Mouse (Mus musculus) megakaryocyte, embryonic 14.5 days (primary cell): ENCODE results near the gene Rora. TPM values are rescaled to one million over a fixed set of nuclear protein-coding genes. Genes with fewer than 3 reads are reported as not detected.

ENCODE experiments used
- H3K27me3 ChIP-seq: replicated peaks from 2 replicates; pipeline ENCODE3; 2012; ENCODE audit warnings: inconsistent platforms
- H3K36me3 ChIP-seq: replicated peaks from 2 replicates; pipeline ENCODE3; 2012; ENCODE audit warnings: low read length, inconsistent platforms, mixed read lengths
- H3K4me1 ChIP-seq: 2 replicates; pipeline ENCODE4 v1.6.1; 2012; ENCODE audit warnings: inconsistent platforms
- H3K4me3 ChIP-seq: replicated peaks from 2 replicates; pipeline ENCODE3; 2012; ENCODE audit warnings: moderate library complexity, mild to moderate bottlenecking, inconsistent platforms
- H3K9me3 ChIP-seq: 2 replicates; pipeline ENCODE4 v1.6.1; 2012; ENCODE audit warnings: inconsistent platforms
- FLI1 ChIP-seq: IDR thresholded peaks from 2 replicates; pipeline ENCODE4 v1.6.1; 2012; ENCODE audit warnings: low read length, inconsistent platforms, mixed read lengths
- GATA1 ChIP-seq: IDR thresholded peaks from 3 replicates; pipeline ENCODE4 v1.6.1; 2012; ENCODE audit warnings: mixed read lengths, low read length, inconsistent platforms, borderline replicate concordance
- polyA plus RNA-seq: library from polyadenylated mRNA; stranded (reverse); fragments of >175 nt; gene quantifications from 2 replicates; pipeline ENCODE4 v1.2.3, GENCODE M21; 2012; ENCODE audit warnings: low replicate concordance; ENCODE audit not compliant: insufficient read depth

Gene Rora
- polyA plus RNA-seq, 1 experiment: 2.5 TPM

DNA sequence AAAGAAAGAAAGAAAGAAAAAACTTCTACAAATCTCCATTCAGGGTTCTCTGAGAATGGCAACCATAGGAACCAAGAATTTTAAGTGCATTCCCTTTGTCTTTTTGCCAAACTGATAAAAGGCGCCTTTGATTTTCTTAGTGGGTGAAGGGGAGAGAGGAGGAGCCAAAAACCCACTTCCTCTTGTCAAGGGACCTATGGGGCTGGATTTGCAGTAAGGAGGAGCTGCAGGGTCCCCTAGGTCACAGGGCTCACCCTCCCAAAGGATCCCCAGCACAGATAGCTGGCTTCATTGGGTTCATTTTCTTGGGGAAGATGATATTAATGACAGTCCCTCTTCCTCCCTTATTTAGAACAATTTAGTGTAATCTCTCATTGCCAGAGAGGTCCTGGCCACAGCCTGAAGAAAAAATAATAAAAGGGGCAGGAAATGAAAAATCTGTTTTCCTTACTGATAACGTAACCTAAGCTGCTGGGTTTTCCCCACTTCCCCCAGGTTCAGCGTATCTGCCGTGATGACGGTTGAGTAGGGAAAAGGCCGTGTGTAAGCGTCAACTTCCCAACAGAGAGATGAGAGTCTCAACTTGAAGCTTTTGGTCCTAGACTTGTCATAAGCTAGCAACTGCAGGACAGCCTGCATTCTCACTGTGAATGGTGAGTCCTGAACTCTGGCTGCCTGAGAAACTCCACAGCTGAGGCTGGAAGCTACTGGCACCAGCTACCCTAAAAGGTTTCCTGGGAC lies 511.7 kb downstream of the Rora start:
- H3K4me3 ChIP-seq: no peak overlapping the region
- TF ChIP-seq FLI1 (no peak), GATA1 (no peak)
- H3K27me3 ChIP-seq: peaks cover 50% of the 10 kb centered on the region

DNA sequence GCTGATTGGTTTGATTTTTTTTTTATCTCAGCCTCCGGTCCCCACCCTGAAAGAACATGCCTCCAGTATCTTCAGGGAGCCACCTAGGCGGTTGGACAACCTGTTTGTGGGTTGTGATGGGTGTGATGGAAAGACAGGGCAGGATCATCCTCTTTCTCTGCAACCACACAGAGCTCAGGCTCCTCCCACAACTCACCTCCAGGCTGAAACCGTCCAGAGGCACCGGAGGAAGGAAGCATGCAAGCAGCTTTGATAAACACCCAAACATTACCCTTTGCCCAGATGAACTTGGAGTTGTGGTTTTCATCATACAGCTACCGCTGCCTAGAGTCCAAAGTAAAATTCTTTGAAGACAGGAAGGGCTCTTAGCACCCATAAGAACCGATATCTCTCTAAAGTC lies 520.5 kb downstream of the Rora start:
- H3K9me3 ChIP-seq: peaks cover 4% of the 10 kb centered on the region
- no peaks in the 10 kb centered on the region for H3K36me3 ChIP-seq
- TF ChIP-seq FLI1: no peak
- no peak for TF ChIP-seq GATA1
- H3K4me3 ChIP-seq: no peak overlapping the region
- H3K27me3 ChIP-seq: peaks cover 3% of the 10 kb centered on the region
- H3K4me1 ChIP-seq: peaks cover 14% of the 10 kb centered on the region

More for the DNA sequence above, 511.7 kb downstream of the Rora start:
- Histone ChIP-seq H3K36me3 (no peaks in the 10 kb centered on the region), H3K4me1 (peaks cover 16% of the 10 kb centered on the region), H3K9me3 (peaks cover 13% of the 10 kb centered on the region)

DNA sequence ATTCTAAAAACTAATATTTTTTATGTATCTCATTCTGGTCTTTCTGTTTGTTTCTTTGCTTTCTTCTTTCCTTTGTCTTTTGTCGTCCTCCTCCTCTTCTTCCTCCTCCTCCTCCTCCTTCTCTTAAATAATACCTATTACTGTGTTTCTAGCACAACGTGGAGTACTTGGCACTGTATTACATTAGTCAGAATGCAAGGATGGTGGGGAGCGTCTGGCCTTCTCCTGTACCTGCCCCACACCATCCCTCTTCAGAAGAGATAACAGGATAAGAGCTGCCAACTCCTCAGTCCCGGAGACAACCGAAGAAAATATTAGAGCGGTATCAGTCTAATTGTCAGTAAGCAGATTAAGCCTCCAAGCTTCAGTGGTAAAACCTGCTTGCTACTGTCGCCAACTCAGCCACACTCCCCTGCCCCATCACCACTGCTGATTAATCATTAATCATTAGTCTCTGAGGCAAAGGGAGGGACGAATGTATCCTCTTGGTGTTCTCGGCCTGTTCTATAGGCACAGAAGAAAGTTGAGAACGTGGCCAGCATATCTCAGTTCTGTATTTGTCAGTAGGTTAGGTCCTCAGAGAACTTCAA lies 521.0 kb downstream of the Rora start:
- Histone ChIP-seq H3K27me3 (peaks cover 3% of the 10 kb centered on the region), H3K9me3 (no peaks in the 10 kb centered on the region), H3K4me1 (peaks cover 14% of the 10 kb centered on the region), H3K4me3 (no peak overlapping the region), H3K36me3 (no peaks in the 10 kb centered on the region)
- TF ChIP-seq FLI1 (no peak), GATA1 (no peak)

DNA sequence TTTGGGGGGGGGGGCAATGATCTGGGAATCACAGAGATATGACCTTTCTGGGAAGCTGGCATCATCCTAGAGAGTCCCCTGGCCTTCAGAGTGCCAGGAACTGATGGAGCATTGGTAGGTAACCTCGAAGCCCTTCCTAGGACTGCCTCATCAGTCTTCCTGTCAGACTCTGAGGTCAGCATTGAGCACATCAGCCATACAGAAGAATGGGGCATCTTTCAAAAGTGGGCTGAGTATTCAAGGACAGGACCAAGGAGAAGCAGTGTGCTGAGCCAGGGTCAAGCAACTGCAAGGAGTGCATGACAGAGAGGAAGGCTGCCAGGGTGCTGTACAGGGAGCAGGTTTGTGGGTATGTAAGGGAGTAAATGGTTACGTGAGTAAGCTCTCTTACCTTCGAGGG lies 523.4 kb downstream of the Rora start:
- Histone ChIP-seq H3K9me3 (no peaks in the 10 kb centered on the region), H3K27me3 (peaks cover 2% of the 10 kb centered on the region), H3K4me3 (no peak overlapping the region), H3K36me3 (no peaks in the 10 kb centered on the region), H3K4me1 (peaks cover 14% of the 10 kb centered on the region)
- TF ChIP-seq FLI1 (no peak), GATA1 (no peak)

DNA sequence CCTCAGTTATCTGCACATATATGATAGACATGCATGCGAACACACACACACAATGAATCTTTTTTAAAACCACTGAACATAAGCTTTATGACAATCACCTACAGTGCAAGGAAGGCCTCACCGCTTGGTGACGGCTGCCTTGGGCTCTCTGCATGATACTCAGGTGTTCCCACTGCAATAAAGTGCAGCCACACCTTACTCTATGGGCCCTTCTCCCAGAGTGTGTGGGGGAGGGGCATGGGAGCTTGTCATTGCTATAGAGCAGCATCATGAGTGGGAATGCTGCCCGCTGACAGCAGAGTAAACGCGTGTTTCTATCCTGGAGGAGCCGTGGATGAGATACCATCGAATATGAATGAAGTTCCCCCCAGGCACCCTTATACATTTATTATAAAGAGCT lies 525.6 kb downstream of the Rora start:
- H3K9me3 ChIP-seq: 0 out of 2 replicates have a peak, but pooled peaks cover 4% of the 10 kb centered on the region
- peaks cover 6% of the 10 kb centered on the region for H3K4me1 ChIP-seq
- TF ChIP-seq FLI1 (no peak), GATA1 (no peak)
- H3K4me3 ChIP-seq: no peak overlapping the region
- H3K27me3 ChIP-seq: peaks cover 2% of the 10 kb centered on the region
- H3K36me3 ChIP-seq: no peaks in the 10 kb centered on the region

DNA sequence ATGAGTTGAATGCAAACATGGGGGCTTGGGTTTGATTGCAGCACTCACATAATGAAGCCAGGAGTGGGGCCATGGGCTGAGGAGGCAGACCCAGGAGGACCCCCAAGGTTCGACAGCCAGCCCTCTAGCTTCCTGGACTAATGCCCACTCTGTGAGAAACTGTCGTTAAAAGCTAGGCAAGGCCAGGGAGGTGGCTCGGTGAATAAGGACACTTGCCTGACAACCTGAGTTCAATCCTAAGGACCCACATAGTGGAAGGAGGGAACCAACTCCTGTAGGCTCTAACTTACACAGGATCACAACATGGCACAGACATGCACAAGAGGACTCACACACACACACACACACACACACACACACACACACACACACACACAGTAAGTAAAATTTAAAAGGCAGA lies 527.4 kb downstream of the Rora start:
- Histone ChIP-seq H3K27me3 (peaks cover 2% of the 10 kb centered on the region), H3K36me3 (no peaks in the 10 kb centered on the region), H3K4me3 (no peak overlapping the region), H3K4me1 (no peaks in the 10 kb centered on the region), H3K9me3 (0 out of 2 replicates have a peak, but pooled peaks cover 5% of the 10 kb centered on the region)
- TF ChIP-seq GATA1: no peak
- TF ChIP-seq FLI1: no peak

DNA sequence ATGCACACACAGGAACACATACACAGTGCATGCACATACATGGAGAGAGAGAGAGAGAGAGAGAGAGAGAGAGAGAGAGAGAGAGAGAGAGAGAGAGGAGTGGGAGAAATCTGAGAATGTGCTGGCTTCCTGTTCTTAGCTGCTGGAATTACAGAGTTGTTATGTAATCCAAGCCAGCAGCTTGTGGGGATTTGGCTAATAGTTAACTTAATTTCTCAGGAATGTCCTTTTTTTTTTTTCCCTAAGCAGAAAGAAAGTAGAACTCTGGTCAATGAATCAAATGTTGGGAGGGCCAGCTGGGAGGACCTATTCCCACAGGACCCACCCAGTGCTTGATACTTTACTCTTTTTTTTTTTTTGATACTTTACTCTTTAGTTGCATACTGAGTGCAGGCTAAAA lies 527.8 kb downstream of the Rora start:
- Histone ChIP-seq H3K36me3 (no peaks in the 10 kb centered on the region), H3K27me3 (peaks cover 2% of the 10 kb centered on the region), H3K4me3 (no peak overlapping the region), H3K4me1 (no peaks in the 10 kb centered on the region), H3K9me3 (0 out of 2 replicates have a peak, but pooled peaks cover 5% of the 10 kb centered on the region)
- TF ChIP-seq FLI1: no peak
- no peak for TF ChIP-seq GATA1

DNA sequence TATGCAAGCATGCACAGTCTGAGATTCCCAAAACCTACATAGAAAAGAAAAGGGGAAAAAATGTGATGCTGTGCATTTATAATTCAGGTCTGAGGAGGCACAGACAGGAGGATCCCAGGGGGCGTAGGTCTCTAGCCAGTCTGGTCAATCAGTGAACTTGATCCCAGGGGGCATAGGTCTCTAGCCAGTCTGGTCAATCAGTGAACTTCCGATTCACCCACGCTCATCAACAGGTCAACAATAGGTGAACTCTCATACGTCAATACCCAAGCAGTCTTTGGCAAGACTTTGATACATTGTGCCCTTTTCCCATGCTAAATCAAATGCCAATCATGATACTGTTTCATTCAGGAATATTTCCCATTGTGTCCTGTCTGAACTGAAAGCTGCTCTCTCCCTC lies 530.3 kb downstream of the Rora start:
- Histone ChIP-seq H3K4me1 (no peaks in the 10 kb centered on the region), H3K9me3 (peaks cover 13% of the 10 kb centered on the region), H3K27me3 (no peaks in the 10 kb centered on the region), H3K36me3 (no peaks in the 10 kb centered on the region), H3K4me3 (no peak overlapping the region)
- TF ChIP-seq FLI1: no peak
- no peak for TF ChIP-seq GATA1

DNA sequence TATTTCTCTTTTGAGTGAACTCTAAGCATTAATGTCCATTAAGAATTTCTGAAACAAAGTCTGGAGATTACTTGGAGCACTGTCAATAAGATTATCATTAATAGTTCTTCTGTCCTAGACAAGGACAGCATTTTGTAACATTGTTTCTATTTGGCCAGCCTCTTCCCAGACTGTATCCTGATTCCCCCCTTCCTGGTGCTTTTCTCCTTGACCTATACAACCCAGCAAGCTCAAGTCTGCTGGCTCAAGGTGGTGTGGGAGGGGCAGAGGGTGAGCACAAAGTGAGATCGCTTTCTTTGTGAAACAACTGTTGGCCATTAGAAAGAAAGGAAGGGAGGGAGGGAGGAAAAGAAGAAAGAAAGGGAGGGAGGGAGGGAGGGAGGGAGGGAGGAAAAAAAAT lies 537.1 kb downstream of the Rora start:
- TF ChIP-seq GATA1 (no peak), FLI1 (no peak)
- Histone ChIP-seq H3K4me3 (no peak overlapping the region), H3K27me3 (no peaks in the 10 kb centered on the region), H3K36me3 (no peaks in the 10 kb centered on the region), H3K4me1 (peaks cover 6% of the 10 kb centered on the region; the same call in 1 of the 2 replicates), H3K9me3 (peaks cover 8% of the 10 kb centered on the region)

DNA sequence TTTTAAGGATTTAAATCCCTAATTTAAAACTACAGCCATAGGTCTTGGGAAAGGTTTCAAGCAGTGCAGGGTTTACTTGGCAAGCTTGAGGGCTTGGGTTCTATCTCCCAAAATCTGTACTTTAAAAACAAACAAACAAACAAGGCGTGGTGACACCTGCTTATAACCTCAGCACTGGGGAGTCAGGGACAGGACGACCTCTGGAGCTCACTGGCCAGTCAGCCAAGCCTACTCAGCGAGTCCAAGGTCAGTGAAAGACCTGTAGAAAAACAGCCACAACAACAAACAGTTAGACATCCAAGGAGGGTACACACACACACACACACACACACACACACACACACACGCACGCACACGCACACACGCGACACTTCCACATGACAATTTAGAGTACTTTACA lies 538.9 kb downstream of the Rora start:
- TF ChIP-seq GATA1: no peak
- no peak for TF ChIP-seq FLI1

More for the DNA sequence above, 538.9 kb downstream of the Rora start:
- H3K4me1 ChIP-seq: peaks cover 6% of the 10 kb centered on the region; the same call in 1 of the 2 replicates
- no peaks in the 10 kb centered on the region for H3K27me3 ChIP-seq
- no peak overlapping the region for H3K4me3 ChIP-seq
- peaks cover 6% of the 10 kb centered on the region for H3K9me3 ChIP-seq
- no peaks in the 10 kb centered on the region for H3K36me3 ChIP-seq
